Mouse (Mus musculus) olfactory bulb, adult 2 months (tissue): ENCODE measurements around the gene Cnst.

Experiments
- CTCF ChIP-seq: fragments of 200-500 bp; IDR thresholded peaks from 2 replicates; pipeline ENCODE4 v1.5.1; 2012; ENCODE audit warnings: low read depth, mild to moderate bottlenecking, low read length, moderate library complexity; ENCODE audit not compliant: insufficient read depth
- POLR2A ChIP-seq: fragments of 200-500 bp; IDR thresholded peaks from 2 replicates; pipeline ENCODE4 v1.6.1; 2012; ENCODE audit warnings: mild to moderate bottlenecking, low read depth, low read length, moderate library complexity; ENCODE audit not compliant: insufficient read depth

GRCm38 (mm10) chr1:179623657-179624056 is 77.5 kb downstream of the Cnst start:
- TF ChIP-seq POLR2A, result no peak
- 0 out of 2 replicates have a peak, but pooled peaks have one; percentile 8 for TF ChIP-seq CTCF
